Mouse (Mus musculus) olfactory bulb, adult 2 months (tissue): Measurements from ENCODE around the gene BC030867. TPM values are rescaled to one million over a fixed set of nuclear protein-coding genes. Genes with fewer than 3 reads are reported as not detected.

ENCODE experiments used
- H3K27ac ChIP-seq: fragments of 200-500 bp; 2 replicates; pipeline ENCODE4 v1.5.1; 2012; ENCODE audit warnings: low read depth, low read length; ENCODE audit not compliant: insufficient read depth
- H3K4me1 ChIP-seq: fragments of 200-500 bp; 2 replicates; pipeline ENCODE4 v1.6.1; 2012; ENCODE audit warnings: low read length; ENCODE audit not compliant: control insufficient read depth, insufficient read depth
- H3K4me3 ChIP-seq: fragments of 200-500 bp; 2 replicates; pipeline ENCODE4 v1.5.1; 2012; ENCODE audit warnings: mild to moderate bottlenecking, low read depth, low read length, moderate library complexity; ENCODE audit not compliant: insufficient read depth
- CTCF ChIP-seq: fragments of 200-500 bp; IDR thresholded peaks from 2 replicates; pipeline ENCODE4 v1.5.1; 2012; ENCODE audit warnings: low read depth, mild to moderate bottlenecking, low read length, moderate library complexity; ENCODE audit not compliant: insufficient read depth
- POLR2A ChIP-seq: fragments of 200-500 bp; IDR thresholded peaks from 2 replicates; pipeline ENCODE4 v1.6.1; 2012; ENCODE audit warnings: mild to moderate bottlenecking, low read depth, low read length, moderate library complexity; ENCODE audit not compliant: insufficient read depth
- WGBS: fragments of 180-500 bp; shearing (Covaris S2); methylation state at CpG from one replicate; pipeline ENCODE4 v1.1.7; 2018; 5-methylcytosine and 5-hydroxymethylcytosine counted together
- polyA plus RNA-seq: library from polyadenylated mRNA; stranded (reverse); fragments of >200 nt; gene quantifications from 2 replicates; pipeline ENCODE4 v1.2.4, GENCODE M21; 2012; ENCODE audit warnings: low replicate concordance; ENCODE audit not compliant: missing spikeins, insufficient read depth, insufficient read length

The BC030867 gene
- polyA plus RNA-seq, 1 experiment, result not detected

- WGBS, result 84% methylated on average over 4 of the region's 4 CpGs
- TF ChIP-seq CTCF (no peak), POLR2A (no peak)
- Histone ChIP-seq H3K4me3 (no peak overlapping the region), H3K27ac (no peak overlapping the region), H3K4me1 (peaks cover 11% of the 10 kb centered on the region)
These were observed 41.5 kb downstream of the BC030867 start for GRCm38 (mm10) chr11:102290141-102290540.

DNA sequence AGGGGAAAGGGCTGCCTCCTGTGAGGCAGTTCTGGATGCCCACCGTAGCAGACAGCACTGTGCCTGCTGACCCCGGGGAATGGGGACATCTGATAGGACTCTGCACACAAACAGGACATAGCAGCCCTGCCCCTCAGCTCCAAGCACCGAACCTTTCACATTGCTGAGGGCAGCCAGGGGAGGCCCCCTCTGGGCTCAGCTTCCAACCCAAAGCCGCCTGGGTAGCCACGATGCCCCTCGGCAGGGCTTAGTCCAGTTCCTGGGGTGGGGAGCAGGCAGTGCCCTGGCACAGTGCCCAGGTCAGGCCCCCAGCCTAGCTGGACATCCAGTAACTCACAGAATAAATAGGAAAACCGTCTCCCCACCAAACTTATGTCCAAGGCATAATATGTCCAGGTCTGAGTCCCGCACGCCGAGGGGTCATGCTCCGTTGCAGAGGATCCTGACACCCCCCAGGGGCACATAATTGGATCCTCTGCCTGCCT lies 42.4 kb downstream of the BC030867 start:
- Histone ChIP-seq H3K4me1 (peaks cover 17% of the 10 kb centered on the region), H3K27ac (no peak overlapping the region), H3K4me3 (no peak overlapping the region)
- WGBS, result 77% methylated on average over 11 of the region's 11 CpGs
- TF ChIP-seq POLR2A, result no peak
- TF ChIP-seq CTCF, result no peak

- TF ChIP-seq CTCF, result no peak
- TF ChIP-seq POLR2A, result no peak
- Histone ChIP-seq H3K4me1 (peaks cover 21% of the 10 kb centered on the region), H3K27ac (no peak overlapping the region), H3K4me3 (no peak overlapping the region)
- 93% methylated on average over 13 of the region's 13 CpGs for WGBS
These were observed 45.3 kb downstream of the BC030867 start for GRCm38 (mm10) chr11:102293971-102294370.

DNA sequence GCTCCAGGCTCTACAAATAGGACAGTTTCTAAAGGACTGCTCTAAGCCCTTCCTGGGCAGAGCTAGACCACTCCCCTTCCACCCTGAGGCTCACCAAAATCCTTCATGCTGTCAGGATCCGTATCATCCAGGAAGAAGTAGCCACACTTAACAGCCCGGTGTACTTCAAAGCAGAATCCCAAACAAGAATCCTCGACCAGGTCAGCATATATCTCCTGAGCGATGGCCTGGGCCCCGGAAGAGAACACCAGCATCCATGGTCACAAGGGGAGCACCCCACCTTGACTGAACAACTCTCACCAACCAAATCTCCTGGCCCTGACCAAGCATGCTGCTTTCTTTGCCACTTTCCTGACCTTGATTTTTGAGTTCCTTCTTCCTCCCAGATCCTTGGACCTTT lies 45.7 kb downstream of the BC030867 start:
- Histone ChIP-seq H3K27ac (no peak overlapping the region), H3K4me3 (no peak overlapping the region), H3K4me1 (peaks cover 21% of the 10 kb centered on the region)
- TF ChIP-seq CTCF, result no peak
- no peak for TF ChIP-seq POLR2A
- 83% methylated on average over 5 of the region's 5 CpGs for WGBS

DNA sequence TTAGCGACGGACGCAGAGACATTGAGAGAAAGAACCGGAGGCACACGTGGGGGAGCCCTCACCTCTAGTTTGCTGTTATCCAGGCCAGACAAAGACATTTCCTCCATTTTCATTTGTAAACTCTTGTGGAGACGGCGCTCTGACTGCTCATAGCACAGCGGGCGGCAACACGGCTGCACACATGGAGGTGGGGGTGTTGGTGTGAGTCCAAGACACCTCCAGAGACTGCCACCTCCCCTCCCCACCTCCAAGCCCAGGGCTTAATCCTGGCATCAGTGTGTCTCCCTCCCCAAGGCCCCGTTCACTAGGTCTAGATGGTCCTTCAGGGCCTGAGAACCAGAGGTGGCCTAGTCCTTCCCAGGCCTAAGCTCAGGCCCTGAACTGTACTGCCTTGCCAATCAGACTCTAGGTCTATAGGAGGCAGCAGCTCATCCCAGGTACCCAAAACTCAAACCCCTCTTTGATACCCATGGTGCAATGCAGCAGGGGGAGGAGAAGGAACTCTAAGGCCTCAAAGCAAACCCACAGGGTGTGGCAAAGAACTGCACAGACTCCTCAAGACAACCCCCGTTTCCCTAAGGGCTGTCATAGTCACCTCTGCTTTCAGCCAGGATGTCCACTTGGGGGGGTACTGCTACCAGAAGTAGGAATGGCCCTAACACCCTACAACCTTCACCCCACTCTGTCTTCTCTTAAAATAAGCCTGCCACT lies 46.4 kb downstream of the BC030867 start:
- H3K4me1 ChIP-seq, result peaks cover 21% of the 10 kb centered on the region
- H3K27ac ChIP-seq, result 0 out of 2 replicates have a peak overlapping the region, but pooled peaks have one; percentile 64
- TF ChIP-seq CTCF, result no peak
- TF ChIP-seq POLR2A, result no peak
- H3K4me3 ChIP-seq, result peak overlapping the region; percentile 93
- WGBS, result 17% methylated on average over 12 of the region's 12 CpGs

DNA sequence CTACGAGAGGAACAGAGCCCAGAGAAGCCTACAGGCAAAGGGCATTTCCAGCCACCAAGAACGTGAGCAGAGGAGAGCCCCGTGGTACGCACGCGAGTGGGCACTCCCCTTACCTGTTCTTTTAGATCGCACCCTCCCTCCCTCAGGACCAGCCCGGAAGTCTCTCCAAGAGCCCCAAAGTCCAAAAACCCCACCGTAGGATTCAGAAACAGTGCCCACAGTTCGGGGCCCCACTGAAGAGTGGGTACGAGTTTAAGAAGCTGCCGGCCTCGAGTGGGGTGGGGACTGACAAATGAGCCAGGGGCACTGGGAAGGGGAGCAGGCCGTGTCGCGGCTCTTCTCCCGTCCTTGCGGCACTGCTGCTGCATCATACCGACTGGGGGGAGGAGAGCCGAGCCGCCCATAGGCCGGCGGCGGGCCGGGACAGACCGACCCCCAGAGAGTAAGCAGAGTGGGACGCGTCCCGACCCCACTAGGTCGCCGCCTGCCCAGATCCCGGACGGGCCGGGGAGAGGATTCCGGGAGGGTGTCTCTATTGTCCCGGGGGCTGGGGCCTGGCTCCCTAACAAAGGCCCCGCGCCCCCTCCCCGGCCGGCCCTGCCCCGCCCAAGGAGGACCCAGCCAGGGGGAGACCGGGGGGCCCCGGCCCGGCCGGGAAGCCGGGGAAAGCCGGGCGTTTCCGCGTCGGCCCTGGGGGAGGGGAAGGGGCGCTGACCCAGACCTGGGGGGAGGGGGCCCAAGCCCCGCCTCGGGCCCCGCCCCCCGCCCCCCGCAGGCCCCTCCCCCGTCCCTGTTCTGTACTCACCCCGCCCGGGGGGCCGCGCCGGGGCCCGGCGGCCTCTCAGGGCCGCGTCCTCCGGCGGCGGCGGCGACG lies 47.2 kb downstream of the BC030867 start:
- TF ChIP-seq POLR2A (no peak), CTCF (no peak)
- 2% methylated on average over 54 of the region's 73 CpGs for WGBS
- Histone ChIP-seq H3K4me1 (peaks cover 21% of the 10 kb centered on the region), H3K4me3 (peak overlapping the region; percentile 93), H3K27ac (peak overlapping the region; percentile 64; the same call in 1 of the 2 replicates)

- H3K27ac ChIP-seq, result peak within 1 kb of the TSS; percentile 81
- TF ChIP-seq POLR2A (peak; percentile 83), CTCF (no peak)
- peak within 1 kb of the TSS; percentile 93 for H3K4me3 ChIP-seq
- H3K4me1 ChIP-seq, result peaks cover 21% of the 10 kb centered on the region
- under 1% methylated on average over 100 of the region's 125 CpGs for WGBS
These were observed 48.1 kb downstream of the BC030867 start, which contains the start of gene Atxn7l3 for GRCm38 (mm10) chr11:102296491-102297472. TSS of gene Atxn7l3 (minus strand) at chr11:102296631.
